Mouse (Mus musculus) liver, embryonic 15.5 days (tissue): ENCODE data around the gene D5Ertd579e. TPM values are rescaled to one million over a fixed set of nuclear protein-coding genes. Genes with fewer than 3 reads are reported as not detected.

Experiments
- ATAC-seq: fragments of 200-750 bp; cut with Nextera tagmentation; 2 replicates; pipeline ENCODE4 v1.8.0; 2017; ENCODE audit warnings: moderate number of reproducible peaks, mild to moderate bottlenecking, moderate library complexity; ENCODE audit not compliant: insufficient read depth
- H3K27ac ChIP-seq: fragments of 300-500 bp; sonication (generic); replicated peaks from 2 replicates; pipeline ENCODE4 v1.5.1; 2015; ENCODE audit warnings: mild to moderate bottlenecking, inconsistent platforms
- H3K27me3 ChIP-seq: fragments of 300-500 bp; sonication (generic); 2 replicates; pipeline ENCODE4 v1.6.1; 2015; ENCODE audit warnings: mild to moderate bottlenecking, inconsistent platforms
- H3K36me3 ChIP-seq: fragments of 300-500 bp; sonication (generic); replicated peaks from 2 replicates; pipeline ENCODE4 v1.6.1; 2015; ENCODE audit warnings: moderate library complexity, mild to moderate bottlenecking, inconsistent platforms
- H3K4me1 ChIP-seq: fragments of 300-500 bp; sonication (generic); replicated peaks from 2 replicates; pipeline ENCODE4 v1.6.1; 2015; ENCODE audit warnings: inconsistent platforms
- H3K4me2 ChIP-seq: fragments of 300-500 bp; sonication (generic); 2 replicates; pipeline ENCODE4 v1.6.1; 2015; ENCODE audit warnings: moderate library complexity, mild to moderate bottlenecking, inconsistent platforms
- H3K4me3 ChIP-seq: fragments of 300-500 bp; sonication (generic); replicated peaks from 2 replicates; pipeline ENCODE4 v1.5.1; 2015; ENCODE audit warnings: mild to moderate bottlenecking, inconsistent platforms
- H3K9ac ChIP-seq: fragments of 300-500 bp; sonication (generic); 2 replicates; pipeline ENCODE4 v1.6.1; 2015; ENCODE audit warnings: moderate library complexity, mild to moderate bottlenecking, inconsistent platforms
- H3K9me3 ChIP-seq: fragments of 300-500 bp; sonication (generic); replicated peaks from 2 replicates; pipeline ENCODE4 v1.6.1; 2016; ENCODE audit warnings: inconsistent platforms
- WGBS: fragments of 180-500 bp; shearing (Covaris S2); methylation state at CpG from one replicate; pipeline ENCODE4 v1.1.7; 2015; ENCODE audit warnings: mixed read lengths; ENCODE audit not compliant: insufficient replicate concordance; 5-methylcytosine and 5-hydroxymethylcytosine counted together
- polyA plus RNA-seq: library from polyadenylated mRNA; unstranded; fragments of >200 nt; fragmentation: Nextera tagmentation; extraction: Ambion mirVana; gene quantifications from 2 replicates; pipeline ENCODE4 v1.2.1, GENCODE M21; 2015

The D5Ertd579e gene
- polyA plus RNA-seq, 1 experiment from 2014 or later, result 22.2 TPM

DNA sequence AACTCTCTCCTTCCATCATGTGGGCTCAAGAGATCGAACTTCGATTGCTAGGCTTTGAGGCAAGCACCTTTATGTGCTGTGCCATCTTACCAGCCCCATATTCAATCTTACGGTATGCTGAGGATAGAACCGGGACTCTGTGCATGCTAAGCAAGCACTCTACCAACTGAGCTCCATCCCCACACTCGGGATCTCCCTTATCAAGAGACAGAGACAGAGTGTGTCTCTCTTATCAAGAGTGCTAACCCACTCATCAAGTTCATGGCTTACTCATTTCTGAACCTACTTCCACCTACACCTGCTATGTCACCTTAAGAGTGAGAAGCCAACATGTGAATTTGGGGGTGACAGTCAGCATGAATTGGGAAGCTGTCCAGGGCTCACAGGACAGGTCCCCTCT is 24.4 kb upstream of the D5Ertd579e start:
- Histone ChIP-seq H3K36me3 (no peaks in the 10 kb centered on the region), H3K4me3 (peak overlapping the region; percentile 38), H3K27ac (peak overlapping the region; percentile 99), H3K9me3 (no peaks in the 10 kb centered on the region), H3K9ac (peak overlapping the region; percentile 40), H3K4me2 (peak overlapping the region; percentile 72), H3K4me1 (peaks cover 87% of the 10 kb centered on the region), H3K27me3 (peaks cover 24% of the 10 kb centered on the region)
- 52% methylated on average over 5 of the region's 5 CpGs for WGBS
- ATAC-seq, result peak; percentile 45

DNA sequence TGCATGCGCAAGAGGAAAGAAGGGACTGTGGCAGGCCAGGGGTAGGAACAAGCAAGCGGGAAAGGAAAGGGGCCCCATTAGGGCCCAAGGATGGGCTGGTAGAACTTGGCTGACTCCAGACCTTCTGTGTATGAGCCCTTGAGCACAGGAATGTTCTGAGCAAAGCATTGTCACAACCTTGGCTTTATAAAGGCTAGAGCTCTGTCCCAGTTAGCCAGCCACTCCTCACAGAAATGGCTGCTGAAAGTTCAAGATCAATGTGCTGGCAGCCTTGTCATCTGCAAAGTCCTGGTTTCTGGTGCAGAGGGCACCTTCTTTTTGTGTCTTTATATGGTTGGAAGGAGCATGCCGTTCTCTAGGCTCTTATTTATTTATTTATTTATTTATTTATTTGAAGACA is 23.8 kb upstream of the D5Ertd579e start:
- H3K4me2 ChIP-seq, result peak overlapping the region; percentile 72
- 79% methylated on average over 3 of the region's 3 CpGs for WGBS

DNA sequence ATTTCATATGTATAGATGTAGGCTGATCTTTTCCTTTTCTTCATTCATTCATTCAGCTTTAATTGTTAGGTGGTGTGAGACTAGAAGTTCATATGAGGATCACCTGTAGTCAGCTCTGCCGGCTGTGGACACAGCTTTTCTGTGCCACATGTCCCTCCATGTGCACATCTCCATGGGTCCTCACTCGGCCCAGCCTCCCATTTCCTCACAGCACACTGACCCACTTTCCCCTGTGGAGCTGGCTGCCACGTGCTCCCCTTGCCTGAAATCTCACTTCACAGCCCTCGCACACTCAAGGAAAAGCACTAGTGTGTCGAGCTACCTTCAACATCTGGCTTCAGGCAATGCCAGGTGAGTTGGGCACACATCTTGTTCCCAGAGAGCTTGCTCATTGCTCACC is 23.3 kb upstream of the D5Ertd579e start:
- H3K9ac ChIP-seq, result peak overlapping the region; percentile 40; the same call in 1 of the 2 replicates
- H3K27me3 ChIP-seq, result peaks cover 24% of the 10 kb centered on the region
- no peak for ATAC-seq
- no peaks in the 10 kb centered on the region for H3K36me3 ChIP-seq
- no peaks in the 10 kb centered on the region for H3K9me3 ChIP-seq
- H3K4me3 ChIP-seq, result no peak overlapping the region
- H3K4me2 ChIP-seq, result peak overlapping the region; percentile 72
- peak overlapping the region; percentile 99 for H3K27ac ChIP-seq
- 73% methylated on average over 5 of the region's 5 CpGs for WGBS
- H3K4me1 ChIP-seq, result peaks cover 93% of the 10 kb centered on the region

More for the DNA sequence above, 23.8 kb upstream of the D5Ertd579e start:
- H3K9me3 ChIP-seq, result no peaks in the 10 kb centered on the region
- ATAC-seq, result no peak
- no peaks in the 10 kb centered on the region for H3K36me3 ChIP-seq
- H3K9ac ChIP-seq, result peak overlapping the region; percentile 40; the same call in 1 of the 2 replicates
- peaks cover 24% of the 10 kb centered on the region for H3K27me3 ChIP-seq
- no peak overlapping the region for H3K4me3 ChIP-seq
- peak overlapping the region; percentile 99 for H3K27ac ChIP-seq
- peaks cover 93% of the 10 kb centered on the region for H3K4me1 ChIP-seq

DNA sequence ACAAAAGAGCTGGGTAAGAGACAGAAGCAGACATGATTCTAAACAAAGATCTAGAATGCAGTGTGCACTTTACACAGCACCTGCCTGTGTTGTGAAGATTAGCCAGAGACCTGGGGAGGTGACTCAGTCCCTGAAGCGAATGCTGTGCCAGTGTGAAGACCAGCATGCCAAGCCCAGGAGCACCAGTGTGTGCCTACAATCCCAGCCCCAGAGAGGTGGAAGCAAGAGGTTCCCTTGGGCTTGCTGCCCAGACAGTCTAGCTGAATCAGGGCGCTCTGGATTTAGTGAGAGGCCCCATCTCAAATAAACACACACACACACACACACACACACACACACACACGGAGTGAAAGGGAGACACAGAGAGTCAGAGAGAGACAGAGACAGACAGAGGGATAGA is 22.1 kb upstream of the D5Ertd579e start:
- 59% methylated on average over 3 of the region's 3 CpGs for WGBS
- Histone ChIP-seq H3K4me2 (no peak overlapping the region), H3K36me3 (no peaks in the 10 kb centered on the region), H3K27me3 (peaks cover 24% of the 10 kb centered on the region), H3K27ac (0 out of 2 replicates have a peak overlapping the region, but pooled peaks have one; percentile 9), H3K4me3 (no peak overlapping the region), H3K4me1 (peaks cover 93% of the 10 kb centered on the region), H3K9me3 (no peaks in the 10 kb centered on the region), H3K9ac (0 out of 2 replicates have a peak overlapping the region, but pooled peaks have one; percentile 2)
- ATAC-seq, result no peak

DNA sequence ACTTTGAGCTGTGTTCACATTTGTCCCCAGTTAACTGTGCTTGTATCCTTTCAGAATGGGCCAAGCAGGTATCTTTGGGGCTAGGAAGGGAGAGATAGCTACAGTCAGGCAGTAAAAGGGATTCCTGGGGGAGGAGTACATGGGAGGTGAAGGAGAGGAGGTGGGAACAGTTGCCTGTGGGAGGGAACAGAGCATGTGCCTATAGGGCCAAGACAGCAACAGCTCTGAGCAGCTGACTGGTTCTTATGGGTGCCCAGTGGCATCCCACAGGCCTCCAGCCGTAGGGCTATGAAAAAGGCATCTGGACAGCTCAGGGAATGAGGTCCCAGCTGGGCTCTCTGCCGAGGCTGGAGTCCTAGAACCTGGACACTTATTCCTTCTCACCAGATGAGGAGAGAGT is 21.0 kb upstream of the D5Ertd579e start:
- WGBS, result 55% methylated on average over 2 of the region's 2 CpGs
- Histone ChIP-seq H3K36me3 (no peaks in the 10 kb centered on the region), H3K27ac (no peak overlapping the region; the same call in 1 of the 2 replicates), H3K9me3 (no peaks in the 10 kb centered on the region), H3K4me1 (peaks cover 93% of the 10 kb centered on the region), H3K27me3 (peaks cover 24% of the 10 kb centered on the region), H3K4me2 (no peak overlapping the region), H3K4me3 (no peak overlapping the region), H3K9ac (no peak overlapping the region)
- ATAC-seq, result no peak

DNA sequence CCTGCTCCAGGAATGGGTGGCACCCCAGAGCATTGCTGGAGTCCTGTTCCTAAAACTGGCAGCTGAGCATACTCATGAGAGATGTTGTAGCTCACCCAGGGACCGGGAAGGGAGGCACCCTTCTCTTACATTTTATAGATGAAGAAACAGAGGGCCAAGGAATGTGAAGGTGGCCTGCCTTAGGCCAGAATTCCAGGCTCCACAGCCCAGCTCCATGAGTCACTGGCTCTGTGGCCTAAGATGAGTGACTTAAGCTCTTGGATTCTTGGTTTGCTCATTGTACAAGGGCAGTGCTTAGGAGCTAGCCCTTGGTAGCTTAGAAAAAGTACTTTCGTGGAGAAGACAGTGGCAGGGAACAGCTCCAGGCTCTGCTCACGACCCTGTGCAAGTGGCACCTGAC is 19.0 kb upstream of the D5Ertd579e start:
- no peak overlapping the region for H3K4me3 ChIP-seq
- peak overlapping the region; percentile 12; the same call in 1 of the 2 replicates for H3K9ac ChIP-seq
- H3K4me1 ChIP-seq, result peaks cover 83% of the 10 kb centered on the region
- H3K9me3 ChIP-seq, result no peaks in the 10 kb centered on the region
- H3K4me2 ChIP-seq, result no peak overlapping the region
- no peaks in the 10 kb centered on the region for H3K36me3 ChIP-seq
- H3K27ac ChIP-seq, result peak overlapping the region; percentile 94
- H3K27me3 ChIP-seq, result peaks cover 37% of the 10 kb centered on the region
- 71% methylated on average over 3 of the region's 3 CpGs for WGBS
- ATAC-seq, result no peak

DNA sequence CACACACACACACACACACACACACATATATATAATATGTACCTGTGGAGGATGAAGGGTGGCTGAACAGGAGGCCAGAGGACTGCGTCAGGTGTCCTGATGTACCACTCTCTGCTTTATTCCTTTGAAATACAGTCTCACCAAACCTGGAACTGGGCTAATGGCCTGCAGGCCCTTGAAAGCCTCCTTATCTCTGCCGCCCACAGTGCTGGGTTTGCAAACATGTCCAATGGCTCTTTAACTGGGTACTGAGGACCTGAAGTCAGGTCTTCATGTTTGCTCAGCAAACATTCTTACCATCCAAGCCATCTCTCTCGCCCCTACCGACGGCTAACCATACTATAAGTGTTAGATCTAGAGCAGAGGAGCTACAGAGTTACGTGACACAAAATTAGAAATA is 17.9 kb upstream of the D5Ertd579e start:
- H3K9ac ChIP-seq, result peak overlapping the region; percentile 69; the same call in 1 of the 2 replicates
- ATAC-seq, result peak; percentile 70

DNA sequence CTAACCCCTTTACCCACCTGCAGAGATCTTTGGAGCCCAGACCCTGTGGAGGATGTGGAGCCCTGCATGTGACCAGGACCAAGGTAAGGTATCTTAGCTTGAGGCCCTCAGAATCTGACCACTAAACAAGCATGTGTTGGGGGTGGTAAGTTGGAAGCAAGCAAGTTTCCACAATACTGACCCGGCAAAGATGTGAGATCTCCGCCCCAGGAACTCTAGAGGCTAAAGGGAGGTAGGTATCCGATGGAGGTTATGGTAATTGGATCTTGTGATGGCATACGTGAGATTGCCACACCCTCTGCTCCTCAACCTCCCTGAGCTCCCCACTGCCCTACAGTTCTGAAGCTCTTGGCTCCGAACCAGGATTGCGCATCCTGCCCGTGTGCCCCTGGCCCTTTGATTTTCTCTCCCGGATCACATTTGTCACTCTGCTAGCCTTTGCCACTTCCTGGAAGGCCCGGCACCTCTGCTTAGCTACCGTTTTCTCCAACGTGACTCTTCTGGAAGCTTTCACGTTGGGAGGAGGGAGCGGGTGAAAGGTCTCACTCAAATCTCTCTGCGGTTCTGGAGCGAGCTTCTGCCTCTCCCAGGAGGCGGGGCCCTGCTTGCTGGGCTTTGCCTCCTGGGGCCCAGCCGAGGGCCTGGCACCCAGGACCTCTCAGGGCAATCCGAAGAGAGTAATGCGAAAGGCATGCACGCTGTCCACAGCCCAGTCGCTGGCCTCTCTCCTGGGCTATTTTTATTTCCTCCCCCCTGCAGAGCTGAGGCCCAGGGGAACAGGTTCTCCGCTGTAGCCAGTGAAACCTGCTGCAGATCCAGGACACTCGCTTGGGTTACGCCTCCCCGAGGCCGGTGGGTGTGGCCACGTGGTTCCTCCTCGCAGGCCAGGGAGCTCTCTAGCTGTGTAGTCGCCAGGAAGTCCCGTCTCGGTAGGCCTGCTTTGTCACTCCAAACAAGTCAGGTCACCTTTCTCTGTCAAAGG is 17.0 kb upstream of the D5Ertd579e start:
- H3K27me3 ChIP-seq, result peaks cover 36% of the 10 kb centered on the region
- peak overlapping the region; percentile 69 for H3K9ac ChIP-seq
- 9% methylated on average over 31 of the region's 31 CpGs for WGBS
- H3K36me3 ChIP-seq, result no peaks in the 10 kb centered on the region
- peaks cover 63% of the 10 kb centered on the region for H3K4me1 ChIP-seq
- H3K27ac ChIP-seq, result peak overlapping the region; percentile 94
- H3K4me3 ChIP-seq, result peak overlapping the region; percentile 66
- H3K9me3 ChIP-seq, result no peaks in the 10 kb centered on the region
- H3K4me2 ChIP-seq, result peak overlapping the region; percentile 91
- peak; percentile 98 for ATAC-seq

More for the DNA sequence above, 17.9 kb upstream of the D5Ertd579e start:
- H3K9me3 ChIP-seq, result no peaks in the 10 kb centered on the region
- 68% methylated on average over 6 of the region's 6 CpGs for WGBS
- H3K36me3 ChIP-seq, result no peaks in the 10 kb centered on the region
- H3K27me3 ChIP-seq, result peaks cover 42% of the 10 kb centered on the region
- peak overlapping the region; percentile 94 for H3K27ac ChIP-seq
- H3K4me3 ChIP-seq, result peak overlapping the region; percentile 66; the same call in 1 of the 2 replicates
- peak overlapping the region; percentile 91 for H3K4me2 ChIP-seq
- peaks cover 72% of the 10 kb centered on the region for H3K4me1 ChIP-seq

DNA sequence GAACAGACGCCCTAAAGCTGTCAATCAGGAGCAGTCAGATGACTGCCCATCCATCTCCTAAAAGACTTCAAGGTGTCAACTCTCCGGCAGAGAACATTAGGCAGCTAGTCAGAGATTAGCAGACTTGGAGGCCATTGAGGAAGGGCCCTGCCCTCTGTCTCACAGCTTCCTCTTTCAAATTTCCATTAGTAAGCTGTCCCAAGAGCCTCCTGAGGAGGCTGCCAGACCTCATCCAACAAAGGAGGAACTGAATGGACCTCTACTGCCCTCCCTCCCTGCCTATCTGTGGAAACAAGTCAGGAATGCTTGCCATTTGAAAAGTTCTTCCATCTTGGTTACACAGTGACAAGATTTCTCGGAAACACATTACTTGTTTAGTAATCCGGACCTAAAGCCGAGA is 16.0 kb upstream of the D5Ertd579e start:
- 0 out of 2 replicates have a peak overlapping the region, but pooled peaks have one; percentile 69 for H3K9ac ChIP-seq
- H3K36me3 ChIP-seq, result no peaks in the 10 kb centered on the region
- peaks cover 53% of the 10 kb centered on the region for H3K4me1 ChIP-seq
- WGBS, result 50% methylated on average over 5 of the region's 5 CpGs
- H3K27me3 ChIP-seq, result peaks cover 31% of the 10 kb centered on the region
- H3K9me3 ChIP-seq, result no peaks in the 10 kb centered on the region
- no peak for ATAC-seq
- peak overlapping the region; percentile 91 for H3K4me2 ChIP-seq
- H3K27ac ChIP-seq, result peak overlapping the region; percentile 94
- H3K4me3 ChIP-seq, result peak overlapping the region; percentile 66; the same call in 1 of the 2 replicates

DNA sequence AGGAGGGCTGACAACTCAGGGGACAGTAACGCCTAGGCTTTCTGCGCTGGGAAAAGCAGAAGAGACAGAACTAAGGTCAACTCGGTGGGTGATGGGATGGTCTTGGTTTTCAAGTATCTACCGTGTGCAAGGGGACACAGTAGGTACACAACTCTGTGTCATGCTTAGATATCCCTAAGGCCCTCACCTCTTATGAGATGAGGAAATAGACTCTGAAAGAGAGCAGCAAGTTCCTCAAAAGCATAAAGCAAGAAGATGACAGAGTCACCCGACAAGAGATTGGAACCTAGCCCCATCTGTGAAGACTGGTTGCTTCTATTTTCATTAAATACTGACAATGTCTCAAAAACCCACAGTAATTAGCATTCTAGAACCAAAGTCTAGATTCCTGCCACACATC is 10.0 kb upstream of the D5Ertd579e start:
- no peak for ATAC-seq

DNA sequence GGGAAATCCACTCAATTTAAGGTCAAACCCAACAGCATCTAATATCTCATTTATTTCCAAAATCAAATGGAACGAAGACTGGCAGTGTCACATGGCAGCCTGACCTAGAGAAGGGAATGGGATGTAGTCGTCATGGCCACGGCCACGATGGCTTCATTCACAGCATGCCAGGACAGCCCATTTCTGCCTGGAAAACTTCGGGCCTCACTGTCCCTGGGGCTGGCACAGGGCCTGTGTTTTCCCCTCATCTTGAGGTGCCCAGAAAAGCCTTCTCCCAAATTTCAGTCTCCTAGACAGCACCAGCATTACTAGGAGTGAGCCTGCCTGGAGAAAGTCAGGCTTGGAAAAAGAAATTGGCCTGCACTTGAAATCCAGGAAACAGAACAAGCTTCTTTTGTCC is 9.6 kb upstream of the D5Ertd579e start:
- Histone ChIP-seq H3K9ac (no peak overlapping the region), H3K27ac (no peak overlapping the region), H3K4me1 (peaks cover 20% of the 10 kb centered on the region), H3K27me3 (peaks cover 47% of the 10 kb centered on the region), H3K9me3 (no peaks in the 10 kb centered on the region), H3K4me3 (no peak overlapping the region), H3K4me2 (no peak overlapping the region), H3K36me3 (no peaks in the 10 kb centered on the region)
- WGBS, result 71% methylated on average over 5 of the region's 5 CpGs
- ATAC-seq, result no peak

More for the DNA sequence above, 10.0 kb upstream of the D5Ertd579e start:
- Histone ChIP-seq H3K36me3 (no peaks in the 10 kb centered on the region), H3K27me3 (peaks cover 46% of the 10 kb centered on the region), H3K27ac (no peak overlapping the region), H3K4me2 (no peak overlapping the region), H3K4me1 (peaks cover 16% of the 10 kb centered on the region), H3K9me3 (no peaks in the 10 kb centered on the region), H3K4me3 (no peak overlapping the region), H3K9ac (no peak overlapping the region)
- 57% methylated on average over 5 of the region's 5 CpGs for WGBS
